Mouse (Mus musculus): ENCODE data around the gene Fbxw5.

Gene Fbxw5

GRCm38 (mm10) chr2:25500576-25501405, at the start of gene Fbxw5:
Gene Fbxw5, plus strand, starts transcription at chr2:25500750.
- DNase-seq = peak; percentile 86

DNA sequence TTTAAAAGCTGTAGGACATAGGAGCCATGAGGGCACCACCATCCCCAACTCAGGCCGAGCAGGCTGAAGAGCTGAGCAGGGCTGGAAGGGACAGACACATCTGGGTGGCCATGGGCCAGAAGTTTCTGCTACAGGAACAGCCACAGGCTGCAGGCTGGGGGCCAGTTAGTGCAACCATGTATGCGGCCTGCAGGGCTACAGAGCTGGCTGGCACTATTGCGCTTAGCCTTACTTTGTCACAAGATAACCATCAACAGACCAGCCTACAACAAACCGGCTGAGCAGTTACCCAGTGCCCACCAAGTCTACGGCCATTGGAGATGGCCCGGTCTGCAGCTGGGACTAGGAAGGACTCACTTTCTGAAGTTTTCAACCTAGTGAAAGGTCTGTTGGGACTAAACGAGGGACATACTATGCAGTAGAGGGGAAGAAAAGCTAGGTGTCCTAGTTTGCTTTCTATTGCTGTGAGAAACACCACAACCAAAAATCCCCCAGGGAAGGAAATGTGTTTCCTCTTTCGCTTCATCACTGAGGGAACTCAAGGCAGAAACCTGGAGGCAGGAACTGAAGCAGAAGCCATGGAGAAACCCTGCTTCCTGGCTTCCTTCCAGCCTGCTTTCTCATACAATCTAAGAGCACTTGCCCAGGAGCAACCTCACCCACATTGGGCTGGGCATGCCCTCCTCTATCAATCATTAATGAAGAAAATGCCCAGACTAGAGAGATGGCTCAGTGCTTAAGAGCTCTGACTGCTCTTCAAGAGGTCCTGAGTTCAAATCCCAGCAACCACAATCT, 49.5 kb upstream of the Fbxw5 start:
- DNase-seq = no peak

DNA sequence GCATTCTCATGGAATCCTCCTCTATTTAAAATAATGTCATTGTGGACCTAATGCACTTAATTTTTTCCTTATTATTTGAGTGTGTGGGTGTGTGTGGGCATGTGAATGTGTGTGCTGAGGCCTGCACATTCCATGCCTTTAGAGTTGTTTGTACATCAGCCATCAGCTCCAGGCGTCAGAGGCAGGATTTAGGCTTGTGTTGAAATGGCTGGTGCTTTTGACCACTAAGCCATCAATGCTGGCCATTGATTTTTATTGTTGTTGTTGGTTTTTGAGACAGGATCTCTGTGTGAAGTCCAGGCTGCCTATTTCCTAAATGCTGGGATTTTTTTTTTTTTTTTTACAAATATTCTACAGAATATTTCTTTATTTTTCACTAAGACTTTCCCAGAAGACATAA, 47.6 kb upstream of the Fbxw5 start:
- DNase-seq = no peak

- DNase-seq = peak; percentile 67
These were observed 44.2 kb upstream of the Fbxw5 start, which contains the start of gene Clic3 for GRCm38 (mm10) chr2:25456205-25456953. Gene Clic3, plus strand, starts transcription at chr2:25456838.

DNA sequence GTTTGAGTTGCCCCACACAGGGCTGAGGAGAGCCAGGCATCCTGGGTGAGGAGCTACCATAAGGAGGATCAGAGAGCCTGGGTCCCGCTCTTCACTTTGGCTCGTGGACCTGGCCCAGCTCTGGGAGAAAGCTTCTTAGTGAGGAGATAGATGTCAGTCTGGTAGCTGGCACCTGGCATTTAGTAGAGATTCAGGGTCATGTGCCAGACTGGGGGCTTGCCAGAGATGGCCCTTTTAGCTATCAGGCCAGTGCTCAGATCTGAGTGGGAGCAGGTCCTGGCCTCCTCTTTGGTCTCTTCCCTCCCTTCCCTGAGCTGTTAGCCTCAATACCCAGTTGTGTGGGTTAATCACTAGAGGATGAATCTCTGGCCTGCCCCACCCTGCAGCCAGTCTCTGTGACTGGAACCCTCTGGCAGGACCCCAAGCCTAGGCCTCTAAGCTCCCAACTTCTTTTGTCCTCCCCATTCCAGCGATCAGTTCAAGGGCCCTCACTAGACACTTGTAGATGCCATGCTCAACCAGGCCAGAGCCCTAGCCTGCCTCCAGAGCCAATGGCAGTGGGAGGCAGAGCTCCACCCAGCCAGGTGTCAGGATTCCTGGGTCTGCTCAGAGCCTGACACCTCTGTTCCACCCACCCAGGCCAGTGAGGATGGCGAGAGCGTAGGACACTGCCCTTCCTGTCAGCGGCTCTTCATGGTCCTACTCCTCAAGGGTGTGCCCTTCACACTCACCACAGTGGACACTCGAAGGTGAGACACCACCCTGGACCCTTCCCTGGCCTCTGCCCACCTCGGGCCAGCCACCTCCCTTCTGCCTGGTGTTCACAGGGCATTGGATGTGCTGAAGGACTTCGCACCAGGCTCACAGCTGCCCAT, 43.3 kb upstream of the Fbxw5 start:
- peak; percentile 75 for DNase-seq

DNA sequence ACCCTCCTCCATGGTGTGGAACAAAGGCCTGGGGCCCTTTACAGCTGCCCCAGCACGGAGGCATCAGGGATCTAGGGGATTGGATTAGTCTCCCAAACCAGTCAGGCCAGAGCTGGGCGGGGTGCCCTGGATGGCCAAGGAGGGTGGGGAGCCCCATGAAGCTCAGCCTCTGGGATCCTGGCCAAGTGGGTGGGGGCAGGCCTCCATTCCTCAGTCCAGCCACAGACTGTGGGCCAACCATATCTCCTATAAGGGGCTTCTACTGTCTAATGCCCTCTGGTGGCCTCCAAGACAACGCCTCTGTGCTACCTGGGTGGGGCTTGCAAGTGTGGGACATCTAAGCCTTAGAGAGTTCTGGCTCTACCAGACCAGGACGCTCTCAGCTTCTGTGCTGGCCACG, 41.6 kb upstream of the Fbxw5 start:
- peak; percentile 75 for DNase-seq

- DNase-seq = no peak
These were observed 40.4 kb upstream of the Fbxw5 start for GRCm38 (mm10) chr2:25460135-25460534.

DNA sequence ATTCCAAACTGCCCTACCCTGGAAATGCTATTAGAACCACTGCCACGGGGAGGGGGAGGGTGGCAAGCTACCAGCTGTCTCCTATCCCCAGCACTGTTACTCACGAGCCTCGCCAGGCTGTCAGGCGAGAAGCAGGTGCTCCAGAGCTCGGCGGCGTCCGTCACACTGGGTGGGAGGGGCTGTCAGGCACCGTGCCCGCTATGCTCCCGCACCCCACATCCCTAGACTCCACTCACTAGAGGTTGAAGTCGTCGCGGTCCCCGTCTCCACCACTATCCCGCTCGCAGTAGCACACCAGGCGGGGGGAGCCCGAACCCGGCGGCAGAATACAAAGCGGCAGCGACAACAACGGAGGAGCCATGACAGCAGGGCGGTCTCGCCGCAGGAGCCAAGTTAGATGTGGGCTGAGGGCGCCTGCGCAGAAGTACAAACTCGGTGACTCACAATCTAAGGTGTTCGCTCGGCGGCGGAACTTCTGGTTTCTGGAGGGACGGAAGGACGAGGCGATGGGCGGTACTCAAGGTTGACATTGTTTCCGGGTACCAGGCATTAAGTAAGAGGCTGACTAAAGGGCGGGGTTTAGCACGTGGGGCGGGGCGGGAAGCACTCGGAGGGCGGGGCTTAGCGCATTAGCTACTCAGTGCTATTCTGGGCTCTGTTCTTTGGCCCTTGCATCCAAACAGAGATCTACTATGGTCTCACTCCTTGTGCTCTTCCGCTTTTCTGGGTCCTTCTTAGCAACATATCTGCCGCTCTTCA, 39.8 kb upstream of the Fbxw5 start, which contains the start of gene Paxx:
Paxx (minus strand) TSS at position 544 of the 759 bp plus-strand sequence.
- DNase-seq = peak; percentile 92

DNA sequence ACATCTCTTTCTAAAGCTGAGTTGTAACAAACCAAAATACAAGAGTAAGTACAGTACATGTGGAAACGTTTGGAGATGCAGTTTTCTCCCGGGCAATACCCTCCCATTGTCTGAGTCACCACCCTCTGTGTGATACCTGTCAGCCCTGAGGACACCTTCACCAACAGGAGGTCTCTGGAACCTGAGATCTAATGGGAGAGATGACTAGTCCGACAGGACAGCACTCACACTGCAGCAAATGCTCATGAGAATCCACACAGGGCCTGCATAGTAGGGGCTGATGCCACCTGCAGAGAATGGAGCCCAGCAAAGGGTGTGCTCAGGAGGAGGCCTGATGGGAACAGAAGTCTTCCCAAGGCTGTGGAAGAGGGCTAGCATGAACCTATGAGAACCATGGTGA, 39.1 kb upstream of the Fbxw5 start:
- DNase-seq = no peak

DNA sequence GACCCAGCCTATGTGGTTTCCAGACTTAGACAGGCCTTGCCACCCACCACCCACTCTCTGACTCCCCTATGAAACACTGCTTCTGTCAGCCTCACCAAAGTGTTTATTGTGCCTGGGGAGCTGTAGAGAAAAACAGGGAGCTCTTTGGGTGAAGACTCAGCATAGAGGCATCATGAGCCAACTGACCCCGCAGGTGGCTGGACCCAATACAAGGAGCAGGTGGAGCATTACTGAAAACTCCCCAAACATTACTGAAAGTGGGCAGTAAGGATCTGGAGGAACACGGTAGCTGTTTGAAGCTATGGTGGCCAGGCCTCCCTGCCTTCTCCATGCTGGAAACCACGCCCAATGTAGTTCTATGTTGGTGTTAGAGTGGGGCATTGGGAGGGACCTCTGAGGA, 36.9 kb upstream of the Fbxw5 start:
- DNase-seq = no peak

DNA sequence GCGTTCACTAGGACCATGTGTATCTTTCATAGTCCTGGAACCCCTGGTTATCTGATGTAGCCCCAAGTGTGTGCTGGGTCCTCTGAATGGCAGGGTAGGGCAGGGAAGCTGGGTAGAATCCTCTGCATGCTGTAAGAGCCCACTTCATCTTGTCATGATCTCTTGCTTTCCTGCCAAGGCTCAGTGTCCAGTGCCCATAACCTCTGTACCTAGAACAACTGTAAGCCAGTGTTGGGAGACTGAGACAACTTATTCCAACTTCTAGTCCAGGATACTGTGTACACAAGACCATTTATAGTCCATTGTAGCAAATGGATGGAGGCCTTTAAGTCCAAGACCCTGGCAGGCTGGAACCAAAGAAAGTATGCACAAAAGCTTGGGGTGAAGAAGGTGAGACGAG, 35.3 kb upstream of the Fbxw5 start:
- DNase-seq = no peak

DNA sequence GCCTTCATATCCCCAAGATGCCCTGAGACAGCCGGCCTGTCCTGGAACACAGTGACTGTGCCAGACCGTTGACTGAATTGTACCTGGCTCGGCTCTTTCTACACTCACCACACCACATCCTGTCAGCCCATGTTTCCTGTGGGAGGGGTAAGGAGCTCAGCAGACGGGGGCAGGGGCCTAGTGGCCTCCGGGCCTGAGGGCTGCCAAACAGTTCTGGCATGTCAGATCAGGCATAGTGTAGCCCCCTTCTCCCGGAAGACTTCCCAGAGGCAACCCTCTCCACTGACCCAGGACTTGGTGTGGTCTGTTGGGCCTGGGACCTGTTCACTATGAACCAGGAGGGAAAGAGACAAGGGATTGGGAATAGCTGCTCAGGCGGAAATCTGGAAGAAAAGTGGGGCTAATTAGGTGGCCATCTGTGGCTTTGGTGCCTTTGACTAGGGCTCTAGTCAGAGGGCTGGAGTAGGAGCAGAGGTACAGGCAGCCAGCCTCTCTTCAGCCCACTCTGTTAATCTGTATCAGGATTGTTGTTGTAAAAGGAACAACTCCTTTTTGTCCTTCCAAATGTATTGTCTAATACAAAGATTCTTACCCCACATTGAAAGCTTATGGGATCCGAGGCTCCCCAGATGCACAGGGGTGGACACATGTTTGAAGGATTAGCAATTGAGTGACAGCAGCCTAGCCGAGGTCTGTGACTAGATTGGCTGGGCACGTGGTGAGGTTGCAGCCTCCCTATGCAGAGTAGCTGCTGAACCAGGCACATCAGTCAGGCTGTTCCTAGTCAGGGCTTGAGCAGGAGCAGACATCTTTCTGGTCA, 34.5 kb upstream of the Fbxw5 start:
- no peak for DNase-seq

DNA sequence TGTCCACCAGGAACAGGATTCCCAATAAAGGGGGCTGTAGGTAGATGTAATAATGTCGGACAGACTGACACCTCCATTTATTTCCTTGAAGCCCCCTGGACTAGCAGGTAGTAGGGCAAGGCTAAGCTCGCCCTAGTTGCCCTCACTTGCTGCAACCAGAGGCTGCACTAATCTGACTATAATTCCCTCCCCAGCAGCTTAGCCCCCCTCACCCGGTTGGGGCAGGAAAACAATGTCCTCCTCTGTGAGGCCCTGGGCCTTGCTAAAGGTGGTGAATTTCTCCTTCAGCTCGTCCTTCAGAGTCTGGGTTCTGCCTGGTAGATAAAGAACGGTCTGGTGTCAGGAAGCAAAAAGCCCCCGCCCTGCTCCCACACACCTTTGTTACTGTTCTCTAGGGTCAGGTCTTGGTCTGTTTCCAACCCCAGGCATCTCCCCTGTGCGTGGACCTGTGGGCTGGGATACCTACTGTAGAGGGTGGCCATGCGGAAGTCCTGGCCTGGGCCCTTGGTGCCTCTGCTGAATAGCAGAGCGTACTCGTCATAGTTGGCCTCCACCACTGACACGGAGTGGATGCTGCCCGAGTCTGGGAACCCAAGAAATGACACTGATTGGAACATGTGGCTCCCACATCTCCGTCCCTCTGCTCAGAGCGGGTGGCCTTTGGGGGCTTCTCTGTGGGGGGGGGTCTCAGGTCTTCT, 32.8 kb upstream of the Fbxw5 start:
- no peak for DNase-seq

GRCm38 (mm10) chr2:25468962-25469915, 31.3 kb upstream of the Fbxw5 start:
- no peak for DNase-seq

- no peak for DNase-seq
These were observed 30.6 kb upstream of the Fbxw5 start, which contains the start of gene Ptgds for GRCm38 (mm10) chr2:25469969-25470368. Gene Ptgds, minus strand, starts transcription at chr2:25470046.

DNA sequence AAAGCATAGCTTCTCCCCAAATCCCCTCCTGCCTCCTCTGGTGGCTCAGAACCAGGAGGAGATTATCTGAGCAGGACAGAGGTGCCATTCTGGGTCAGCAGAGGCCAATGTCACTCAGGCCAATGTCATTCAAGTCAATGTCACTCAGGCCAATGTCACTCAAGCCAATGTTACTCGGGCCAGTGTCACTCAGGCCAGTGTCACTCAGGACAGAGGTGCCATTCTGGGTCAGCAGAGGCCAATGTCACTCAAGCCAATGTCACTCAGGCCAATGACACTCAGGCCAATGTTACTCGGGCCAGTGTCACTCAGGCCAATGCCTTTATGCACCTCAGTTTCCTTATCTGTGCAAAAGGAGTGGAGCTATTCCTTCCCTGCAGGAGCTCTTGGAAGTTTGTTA, 28.0 kb upstream of the Fbxw5 start:
- no peak for DNase-seq

GRCm38 (mm10) chr2:25477541-25477940, 23.0 kb upstream of the Fbxw5 start:
- no peak for DNase-seq

GRCm38 (mm10) chr2:25477967-25478675, 22.4 kb upstream of the Fbxw5 start:
- no peak for DNase-seq

Measured in lung, postnatal 14 days (tissue).